Mouse (Mus musculus) intestine, embryonic 14.5 days (tissue): Measurements from ENCODE around the gene Hyls1. TPM values are rescaled to one million over a fixed set of nuclear protein-coding genes. Genes with fewer than 3 reads are reported as not detected.
"Not testable (repeated sequence)": the region's sequence is repeated elsewhere in the genome, so short reads cannot be mapped to it uniquely, and the experiment has no call there.

Source experiments
- ATAC-seq: fragments of 200-750 bp; cut with Nextera tagmentation; replicated peaks from 2 replicates; pipeline ENCODE4 v1.8.0; 2017; ENCODE audit warnings: low read depth, moderate number of reproducible peaks, moderate TSS enrichment, moderate library complexity; ENCODE audit not compliant: low FRiP score, low TSS enrichment
- DNase-seq: peaks from one replicate; pipeline ENCODE4 v3.0.0-alpha.2; 2018; ENCODE audit warnings: low spot score
- H3K27ac ChIP-seq: fragments of 300-500 bp; sonication (generic); 2 replicates; pipeline ENCODE4 v1.5.1; 2014; ENCODE audit warnings: low read depth, mild to moderate bottlenecking, control low read depth
- H3K27me3 ChIP-seq: fragments of 300-500 bp; sonication (generic); replicated peaks from 2 replicates; pipeline ENCODE4 v1.6.1; 2014; ENCODE audit warnings: low read length, control low read depth; ENCODE audit not compliant: control insufficient read depth, insufficient read depth
- H3K36me3 ChIP-seq: fragments of 300-500 bp; sonication (generic); 2 replicates; pipeline ENCODE4 v1.6.1; 2014; ENCODE audit warnings: low read length, control low read depth; ENCODE audit not compliant: control insufficient read depth, insufficient read depth
- H3K4me1 ChIP-seq: fragments of 300-500 bp; sonication (generic); replicated peaks from 2 replicates; pipeline ENCODE4 v1.6.1; 2014; ENCODE audit warnings: low read length, control low read depth, mixed read lengths; ENCODE audit not compliant: control insufficient read depth, insufficient read depth
- H3K4me2 ChIP-seq: fragments of 300-500 bp; sonication (generic); 2 replicates; pipeline ENCODE4 v1.6.1; 2014; ENCODE audit warnings: low read length
- H3K4me3 ChIP-seq: fragments of 300-500 bp; sonication (generic); 2 replicates; pipeline ENCODE4 v1.5.1; 2014; ENCODE audit warnings: low read depth, low read length, control low read depth, mixed read lengths
- H3K9ac ChIP-seq: fragments of 300-500 bp; sonication (generic); 2 replicates; pipeline ENCODE4 v1.6.1; 2014; ENCODE audit warnings: mild to moderate bottlenecking, low read length
- H3K9me3 ChIP-seq: fragments of 300-500 bp; sonication (generic); 2 replicates; pipeline ENCODE4 v1.6.1; 2016; ENCODE audit warnings: low read length, control low read depth; ENCODE audit not compliant: control insufficient read depth
- WGBS: fragments of 180-500 bp; shearing (Covaris S2); extraction: QIAGEN DNeasy Blood & Tissue Kit; methylation state at CpG from one replicate; pipeline ENCODE4 v1.1.7; 2014; 5-methylcytosine and 5-hydroxymethylcytosine counted together
- polyA plus RNA-seq: library from polyadenylated mRNA; unstranded; fragments of >200 nt; fragmentation: Nextera tagmentation; extraction: Ambion mirVana; gene quantifications from 2 replicates; pipeline ENCODE4 v1.2.1, GENCODE M21; 2014

Gene Hyls1
- 14.4 and 14.6 TPM in 2 replicates for polyA plus RNA-seq

DNA sequence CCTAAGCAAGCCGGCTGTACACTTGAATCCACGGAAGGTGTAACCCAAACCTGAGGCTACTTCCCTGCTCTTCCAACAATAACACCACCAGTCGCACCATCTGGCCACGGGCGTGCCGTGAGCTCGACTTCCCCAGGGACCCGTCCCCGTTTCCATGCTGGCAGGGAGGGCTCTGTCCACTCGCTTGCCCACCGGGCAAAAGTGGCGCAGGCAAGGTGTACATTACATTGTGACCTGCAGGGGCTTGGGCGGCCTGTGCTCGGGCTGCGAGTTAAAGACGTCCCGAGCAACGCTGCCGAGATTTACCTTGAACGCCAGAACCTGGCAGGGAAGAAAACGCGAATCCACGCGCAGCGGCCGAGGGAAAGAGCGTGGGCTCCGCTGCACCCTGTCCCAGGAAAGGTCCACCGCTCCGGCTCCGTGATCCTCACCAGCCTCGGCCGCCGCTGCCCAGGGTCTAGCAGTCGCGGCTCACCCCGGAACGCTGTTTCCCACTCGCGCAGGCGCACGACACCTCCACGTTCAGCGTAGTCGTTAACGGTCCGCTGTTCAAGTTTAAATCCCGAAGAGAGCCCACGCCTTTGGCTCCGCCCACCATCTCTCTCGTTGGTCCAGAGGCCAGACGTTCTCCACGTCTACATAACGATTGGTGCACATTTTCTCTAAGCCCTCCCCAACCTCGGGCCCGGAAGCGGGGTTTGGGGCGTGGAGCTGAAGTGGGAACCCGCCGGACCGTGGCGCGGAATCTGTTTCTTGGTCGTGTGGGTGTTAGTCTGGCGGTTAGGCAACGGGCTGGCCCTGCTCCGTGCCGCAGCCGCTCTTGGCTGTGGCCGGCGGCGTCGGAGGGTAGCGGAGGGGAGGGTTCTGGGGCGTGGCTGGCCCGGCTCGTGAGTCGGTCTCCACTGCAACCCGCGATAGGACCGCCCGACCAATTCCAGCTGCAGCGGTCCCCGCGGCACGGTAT lies at the start of gene Hyls1, which contains the start of gene Pate2:
Gene Hyls1, minus strand, starts transcription at position 828 of the 964 bp plus-strand sequence.
Gene Pate2, plus strand, starts transcription at position 714 of the 964 bp plus-strand sequence.
- Histone ChIP-seq H3K4me3 (peak within 1 kb of the TSS; percentile 67), H3K9ac (peak within 1 kb of the TSS; percentile 55), H3K9me3 (no peaks in the 10 kb centered on the region), H3K4me1 (peaks cover 7% of the 10 kb centered on the region), H3K4me2 (peak within 1 kb of the TSS; percentile 63), H3K27ac (peak within 1 kb of the TSS; percentile 78), H3K27me3 (peaks cover 9% of the 10 kb centered on the region; the same call in 1 of the 2 replicates), H3K36me3 (peaks cover 34% of the 10 kb centered on the region)
- DNase-seq: peak; percentile 94
- peak; percentile 98 for ATAC-seq
- WGBS: under 1% methylated on average over 85 of the region's 86 CpGs

DNA sequence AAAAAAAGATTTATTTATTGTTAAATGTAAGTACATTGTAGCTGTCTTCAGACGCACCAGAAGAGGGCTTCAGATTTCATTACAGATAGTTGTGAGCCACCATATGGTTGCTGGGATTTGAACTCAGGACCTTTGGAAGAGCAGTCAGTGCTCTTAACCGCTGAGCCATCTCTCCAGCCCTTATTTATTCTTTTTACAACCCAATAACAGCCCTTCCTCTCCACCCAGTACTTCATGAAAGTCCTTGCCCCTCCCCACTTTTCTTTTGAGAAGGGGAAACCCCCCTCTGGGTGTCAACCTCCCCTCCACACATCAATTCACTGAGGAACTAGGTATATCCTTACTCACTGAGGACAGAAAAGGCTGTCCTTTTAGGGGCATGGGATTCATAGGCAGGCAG lies 46.6 kb upstream of the Hyls1 start:
- not testable (repeated sequence) for H3K27me3 ChIP-seq, ATAC-seq, DNase-seq, H3K27ac ChIP-seq, H3K9ac ChIP-seq, H3K4me3 ChIP-seq, H3K4me1 ChIP-seq, H3K9me3 ChIP-seq, H3K36me3 ChIP-seq, H3K4me2 ChIP-seq
- 64% methylated on average over 2 of the region's 2 CpGs for WGBS

DNA sequence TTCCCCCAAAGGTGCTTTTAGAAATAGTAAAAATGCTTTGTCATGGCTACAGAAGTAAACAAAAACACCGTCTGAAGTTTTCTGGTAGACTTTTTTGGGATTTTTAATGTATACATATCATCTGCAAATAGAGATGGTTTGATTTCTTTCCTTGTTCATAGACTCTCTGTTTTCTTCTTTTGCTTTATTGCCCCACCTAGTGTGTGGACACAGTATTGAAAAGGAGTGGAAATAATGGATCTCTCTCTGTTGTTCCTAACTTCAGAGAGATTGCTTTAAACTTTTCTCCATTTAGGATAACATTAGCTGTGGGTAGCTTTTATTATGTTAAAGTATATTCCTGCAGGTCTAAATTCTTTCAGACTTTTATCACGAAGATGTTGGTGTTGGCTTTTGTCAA lies 43.8 kb upstream of the Hyls1 start:
- H3K27ac ChIP-seq: no peak overlapping the region
- DNase-seq (no peak), ATAC-seq (no peak)
- H3K36me3 ChIP-seq: no peaks in the 10 kb centered on the region
- H3K4me3 ChIP-seq: no peak overlapping the region
- 23% methylated on average over 2 of the region's 2 CpGs for WGBS
- no peaks in the 10 kb centered on the region for H3K27me3 ChIP-seq
- H3K9me3 ChIP-seq: no peaks in the 10 kb centered on the region
- no peaks in the 10 kb centered on the region for H3K4me1 ChIP-seq
- no peak overlapping the region for H3K9ac ChIP-seq
- no peak overlapping the region for H3K4me2 ChIP-seq

DNA sequence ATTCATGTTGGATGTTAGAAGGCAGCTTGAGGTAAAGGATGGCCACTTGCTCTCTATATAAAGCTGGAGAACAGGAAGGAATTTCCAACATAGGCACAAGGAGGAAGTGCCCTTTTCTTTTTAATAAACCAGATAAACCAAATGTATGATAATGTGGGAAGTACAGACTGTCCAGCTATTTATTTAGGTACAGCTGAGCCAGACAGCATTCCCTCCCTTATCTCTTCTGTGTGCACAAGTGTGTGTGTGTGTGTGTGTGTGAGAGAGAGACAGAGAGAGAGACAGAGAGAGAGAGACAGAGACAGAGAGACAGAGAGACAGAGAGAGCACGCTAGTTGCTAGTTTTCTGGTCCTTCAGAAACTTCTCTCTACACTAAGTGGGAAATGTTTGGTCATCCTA lies 41.6 kb upstream of the Hyls1 start, which contains the start of gene Pate4:
Gene Pate4, minus strand, starts transcription at position 101 of the 400 bp plus-strand sequence.
- H3K27me3 ChIP-seq: no peaks in the 10 kb centered on the region
- no peaks in the 10 kb centered on the region for H3K9me3 ChIP-seq
- no peak within 1 kb of the TSS for H3K9ac ChIP-seq
- H3K36me3 ChIP-seq: no peaks in the 10 kb centered on the region
- no peak within 1 kb of the TSS for H3K4me3 ChIP-seq
- no peak for DNase-seq
- no peaks in the 10 kb centered on the region for H3K4me1 ChIP-seq
- H3K4me2 ChIP-seq: no peak within 1 kb of the TSS
- H3K27ac ChIP-seq: no peak within 1 kb of the TSS
- no peak for ATAC-seq
- WGBS: 77% methylated on average over 1 of the region's 1 CpGs

DNA sequence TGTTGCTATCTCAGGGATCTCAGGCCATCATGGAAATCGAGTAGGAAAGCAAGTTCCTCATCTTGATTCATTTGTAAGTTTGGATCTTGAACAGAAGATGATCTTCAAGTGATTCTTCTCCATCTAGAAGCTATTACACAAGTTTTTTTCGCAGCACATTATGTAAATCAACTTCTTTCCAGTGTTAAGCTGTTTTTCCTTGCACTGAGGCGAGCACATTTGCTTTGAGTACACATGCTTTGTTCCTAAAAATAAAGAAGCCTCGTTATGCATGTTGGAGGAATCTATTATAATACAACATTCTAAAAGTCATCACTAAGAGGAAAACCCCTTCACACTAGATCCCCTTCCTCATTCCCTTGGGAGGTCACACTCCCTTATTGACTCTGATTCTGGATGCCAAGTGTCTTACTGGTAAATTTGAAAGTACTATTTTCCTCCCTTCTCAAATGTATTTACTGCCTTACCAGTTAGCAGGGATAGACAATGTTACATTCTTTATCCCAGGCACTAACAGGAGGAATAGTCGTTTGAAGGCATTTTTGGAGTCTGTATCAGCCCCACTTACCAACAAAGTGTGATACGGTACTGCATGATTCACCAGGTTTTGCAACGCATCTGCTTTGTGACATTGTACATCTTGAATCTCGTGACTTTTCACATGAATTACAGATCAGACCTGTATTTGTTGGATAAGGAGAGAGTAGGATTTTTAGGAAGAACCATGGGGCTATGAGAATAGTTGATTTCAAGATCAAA lies 37.6 kb upstream of the Hyls1 start:
- H3K4me1 ChIP-seq: no peaks in the 10 kb centered on the region
- 65% methylated on average over 8 of the region's 8 CpGs for WGBS
- ATAC-seq (no peak), DNase-seq (no peak)
- no peaks in the 10 kb centered on the region for H3K36me3 ChIP-seq
- H3K4me2 ChIP-seq: no peak overlapping the region
- H3K4me3 ChIP-seq: no peak overlapping the region
- H3K9ac ChIP-seq: no peak overlapping the region
- no peaks in the 10 kb centered on the region for H3K27me3 ChIP-seq
- no peak overlapping the region for H3K27ac ChIP-seq
- no peaks in the 10 kb centered on the region for H3K9me3 ChIP-seq

DNA sequence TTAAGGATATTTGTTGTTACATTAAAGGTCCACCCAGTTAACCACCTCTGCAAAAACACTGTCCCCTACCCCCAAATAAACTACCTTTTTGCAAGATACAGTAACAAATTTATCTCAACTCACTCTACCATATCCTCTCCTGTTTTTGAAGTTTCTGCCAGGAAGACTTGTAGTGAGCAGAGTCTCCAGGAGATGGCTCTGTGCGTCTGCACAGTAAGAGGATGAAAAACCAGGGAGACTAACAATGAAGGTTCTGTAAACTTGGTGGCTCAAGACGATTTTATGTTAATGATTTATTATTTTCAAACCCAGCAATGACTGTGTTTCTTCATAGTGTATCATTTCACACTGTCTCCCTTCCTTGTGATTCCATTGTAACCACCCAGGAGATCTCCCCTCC lies 22.7 kb upstream of the Hyls1 start:
- Histone ChIP-seq H3K27ac (no peak overlapping the region), H3K4me2 (no peak overlapping the region), H3K4me3 (no peak overlapping the region), H3K9ac (no peak overlapping the region), H3K27me3 (no peaks in the 10 kb centered on the region), H3K9me3 (no peaks in the 10 kb centered on the region), H3K4me1 (no peaks in the 10 kb centered on the region), H3K36me3 (no peaks in the 10 kb centered on the region)
- DNase-seq (no peak), ATAC-seq (no peak)
- WGBS: 11% methylated on average over 2 of the region's 2 CpGs

DNA sequence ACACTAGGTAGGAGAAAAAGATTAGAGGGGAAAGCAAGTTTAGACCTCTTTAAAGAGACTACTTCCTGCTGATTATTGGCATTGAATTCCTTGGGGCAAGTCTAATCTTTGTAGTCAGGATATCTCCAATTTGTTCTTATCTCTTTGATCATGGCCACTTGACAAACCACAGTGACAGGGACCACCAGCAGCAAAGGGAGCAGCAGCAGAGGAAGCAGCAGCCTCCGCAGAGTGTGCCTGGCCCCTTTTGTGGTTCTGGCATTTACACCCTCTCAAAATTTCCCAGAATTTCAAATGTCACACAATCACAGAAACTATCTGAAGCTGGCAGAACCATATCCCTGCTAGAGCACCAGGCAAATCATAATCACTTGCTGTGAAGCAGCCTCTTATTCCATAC lies 17.5 kb upstream of the Hyls1 start:
- no peak overlapping the region for H3K4me3 ChIP-seq
- no peak overlapping the region for H3K4me2 ChIP-seq
- H3K36me3 ChIP-seq: no peaks in the 10 kb centered on the region
- WGBS: 39% methylated on average over 1 of the region's 1 CpGs
- no peaks in the 10 kb centered on the region for H3K4me1 ChIP-seq
- no peak for DNase-seq
- no peak for ATAC-seq
- H3K27ac ChIP-seq: no peak overlapping the region
- H3K9ac ChIP-seq: no peak overlapping the region
- no peaks in the 10 kb centered on the region for H3K27me3 ChIP-seq
- H3K9me3 ChIP-seq: no peaks in the 10 kb centered on the region

DNA sequence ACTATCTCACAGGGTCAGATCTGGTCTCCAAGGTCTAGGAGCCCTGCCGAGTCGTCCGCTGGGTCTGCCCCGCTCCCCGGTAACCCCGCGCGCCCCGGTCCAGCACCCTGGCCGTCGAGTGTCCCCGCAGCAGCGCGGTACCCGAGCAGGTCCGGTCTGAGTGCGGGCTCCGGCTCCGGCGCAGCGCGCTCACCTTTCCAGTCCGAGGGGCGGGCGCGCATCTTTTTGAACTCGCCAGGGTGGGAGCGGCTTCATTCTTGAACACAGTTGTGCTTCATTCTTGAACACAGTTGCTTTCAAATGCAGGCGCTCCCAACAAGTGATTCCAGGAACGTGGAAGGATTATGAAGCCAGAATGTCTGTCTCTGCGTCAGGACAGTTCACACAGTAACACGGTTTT lies 4.2 kb upstream of the Hyls1 start:
- WGBS: 3% methylated on average over 32 of the region's 32 CpGs
- Histone ChIP-seq H3K27me3 (peaks cover 13% of the 10 kb centered on the region; the same call in 1 of the 2 replicates), H3K4me1 (no peaks in the 10 kb centered on the region), H3K9me3 (no peaks in the 10 kb centered on the region), H3K9ac (no peak overlapping the region), H3K36me3 (no peaks in the 10 kb centered on the region), H3K4me3 (peak overlapping the region; percentile 21), H3K27ac (no peak overlapping the region), H3K4me2 (peak overlapping the region; percentile 45)
- no peak for ATAC-seq
- peak; percentile 53 for DNase-seq
